Mouse (Mus musculus): ENCODE measurements at regions not wholly inside any gene's neighbourhood (a gene's known extent, or its start where the extent isn't known, plus 50 kb on each side); places are given as distances from the start of the nearest gene placed in this dataset.

GRCm38 (mm10) chr13:115423761-115424160 is 322.0 kb upstream of the Itga1 start:
- TF ChIP-seq CHD2 (IDR thresholded peaks at IDR 0.05; ENCODE audit: low read depth, low read length) (no peak), HCFC1 (IDR thresholded peaks at IDR 0.05; ENCODE audit: borderline replicate concordance, insufficient read depth, low read length) (no peak)
